Mouse (Mus musculus): Measurements from ENCODE around the gene Gm17490.
"Not testable (repeated sequence)": the region's sequence is repeated elsewhere in the genome, so short reads cannot be mapped to it uniquely, and the experiment has no call there.

The Gm17490 gene

GRCm38 (mm10) chr2:11623726-11624125 lies 2.3 kb downstream of the Gm17490 start:
- DNase-seq (ENCODE audit: low spot score): no peak

DNA sequence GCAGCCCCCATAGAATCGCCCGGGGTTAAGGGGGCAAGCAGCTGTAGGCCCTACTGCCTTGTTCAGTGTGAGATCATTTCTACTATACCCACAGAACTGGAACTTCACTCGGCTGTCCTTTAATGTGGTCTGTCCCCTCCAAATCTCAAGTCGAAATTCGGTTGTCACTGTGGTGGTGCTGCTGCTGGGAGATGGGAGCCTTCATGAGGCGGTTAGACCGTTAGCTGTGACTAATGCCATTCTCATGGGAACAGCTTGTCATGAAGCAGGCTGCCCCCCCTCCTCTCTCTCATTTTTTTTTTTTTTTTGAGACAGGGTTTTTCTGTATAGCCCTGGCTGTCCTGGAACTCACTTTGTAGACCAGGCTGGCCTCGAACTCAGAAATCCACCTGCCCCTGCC lies 2.9 kb downstream of the Gm17490 start:
- DNase-seq (ENCODE audit: low spot score): no peak

DNA sequence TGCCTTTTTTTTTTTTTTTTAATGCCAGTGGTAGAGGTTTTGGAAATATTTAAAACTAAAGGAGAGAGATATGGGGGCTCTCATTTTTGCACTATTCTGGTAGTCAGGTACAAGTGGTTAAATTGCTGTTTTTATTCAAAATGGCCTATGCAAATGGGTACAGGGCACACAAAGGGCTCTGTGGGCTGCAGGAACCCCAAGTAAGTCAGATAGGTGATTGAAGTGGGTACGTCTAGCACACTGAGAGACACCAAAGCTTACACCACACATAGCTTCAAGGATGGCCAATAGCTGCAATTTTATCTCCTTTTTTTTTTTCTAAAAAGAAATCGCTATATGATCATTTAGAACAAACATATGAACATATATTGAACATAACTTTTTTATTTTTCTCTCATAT lies 6.5 kb downstream of the Gm17490 start:
- DNase-seq (ENCODE audit: low spot score): no peak

DNA sequence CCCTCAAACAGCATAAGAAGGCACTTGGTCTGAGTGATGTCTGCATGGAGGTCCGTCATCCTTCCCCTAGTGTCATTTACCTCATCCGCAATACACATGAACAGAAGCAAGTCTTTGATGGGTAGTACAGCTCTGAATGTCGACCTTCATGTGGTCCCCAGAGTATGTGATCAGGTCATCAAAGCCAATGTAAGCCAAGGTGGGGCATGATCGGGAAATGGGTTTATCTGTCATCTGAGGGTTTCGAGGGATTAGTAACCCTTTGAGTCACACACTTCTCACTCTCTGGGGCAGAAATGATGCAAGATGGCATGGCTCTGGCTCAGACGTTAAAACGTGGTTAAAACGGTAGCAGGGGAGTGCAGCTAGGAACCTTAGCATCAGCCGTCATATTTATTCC lies 9.2 kb downstream of the Gm17490 start:
- DNase-seq (ENCODE audit: low spot score): no peak

GRCm38 (mm10) chr2:11612939-11613338 lies 13.1 kb downstream of the Gm17490 start:
- DNase-seq (ENCODE audit: low spot score): not testable (repeated sequence)

GRCm38 (mm10) chr2:11606718-11607117 lies 19.3 kb downstream of the Gm17490 start:
- not testable (repeated sequence) for DNase-seq (ENCODE audit: low spot score)

GRCm38 (mm10) chr2:11604911-11605310 lies 21.2 kb downstream of the Gm17490 start:
- no peak for DNase-seq (ENCODE audit: low spot score)

DNA sequence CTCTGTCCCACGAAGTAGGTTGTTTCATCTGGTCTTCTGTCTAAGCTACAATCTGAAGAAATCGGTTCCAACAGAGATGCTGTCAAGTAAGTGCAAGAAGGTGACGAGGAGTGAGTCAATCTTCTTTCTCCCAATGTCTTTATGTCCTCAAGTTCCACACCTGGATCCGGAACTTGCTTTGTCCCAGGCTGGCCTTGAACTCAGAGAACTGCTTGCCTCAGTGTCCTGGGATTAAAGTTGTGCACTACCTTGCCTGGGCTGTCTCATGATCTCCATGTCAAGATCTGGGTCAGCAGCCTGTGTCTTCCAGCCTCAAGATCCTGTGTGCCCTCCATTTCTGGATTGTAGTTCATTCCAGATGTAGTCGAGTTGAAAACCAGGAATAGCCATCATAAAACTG lies 22.0 kb downstream of the Gm17490 start, which contains the start of gene Rbm17:
Gene Rbm17 (minus strand): TSS at position 101 of the 400 bp plus-strand sequence.
- DNase-seq (ENCODE audit: low spot score): no peak

DNA sequence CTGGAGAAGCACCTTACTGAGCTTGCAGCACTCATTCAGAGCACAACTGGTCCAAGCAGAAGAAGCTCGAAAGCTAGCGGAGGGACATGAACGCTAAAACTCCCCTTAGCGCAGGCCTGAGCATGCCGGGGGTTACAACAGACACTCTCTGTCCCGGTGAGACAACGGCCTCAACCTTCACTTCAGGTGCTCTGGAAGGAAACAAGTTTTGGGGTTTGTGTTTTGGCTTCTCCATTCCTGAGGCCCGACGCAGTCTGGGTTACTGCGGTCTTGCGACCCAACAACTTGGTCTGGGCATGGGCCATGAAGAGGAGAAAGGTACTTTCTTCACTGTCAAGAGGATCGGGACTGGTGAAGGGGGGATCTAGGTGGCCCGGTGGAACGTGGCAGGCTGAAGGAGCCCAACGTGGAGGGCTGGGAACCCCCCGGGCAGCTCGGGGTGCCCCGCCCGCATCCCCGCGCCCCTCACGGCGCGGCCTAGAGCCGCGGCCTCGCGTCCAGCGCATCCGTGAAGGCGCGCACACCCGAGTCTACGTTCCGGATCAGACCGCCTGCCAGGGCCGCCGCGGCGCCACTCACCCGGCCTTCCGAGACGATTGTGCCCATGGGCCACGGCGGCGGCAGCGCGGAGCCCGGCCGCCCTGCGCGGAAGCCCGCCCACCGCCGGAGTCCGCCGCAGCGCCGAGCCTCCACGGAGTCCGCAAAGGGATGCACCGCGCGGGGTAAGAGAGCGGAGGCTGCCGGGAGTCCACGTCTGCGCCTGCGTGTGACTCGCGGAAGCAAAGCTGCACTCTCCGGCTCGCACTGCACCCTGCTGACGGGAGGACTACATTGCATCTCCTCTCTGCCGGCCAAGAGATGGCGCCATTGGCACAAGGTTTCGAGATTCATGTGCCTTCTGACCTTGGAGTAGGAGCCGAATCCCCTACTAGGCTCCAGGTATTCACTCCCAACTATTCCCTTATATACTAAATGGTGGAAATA lies 23.3 kb downstream of the Gm17490 start:
- DNase-seq (ENCODE audit: low spot score): peak; percentile 96

DNA sequence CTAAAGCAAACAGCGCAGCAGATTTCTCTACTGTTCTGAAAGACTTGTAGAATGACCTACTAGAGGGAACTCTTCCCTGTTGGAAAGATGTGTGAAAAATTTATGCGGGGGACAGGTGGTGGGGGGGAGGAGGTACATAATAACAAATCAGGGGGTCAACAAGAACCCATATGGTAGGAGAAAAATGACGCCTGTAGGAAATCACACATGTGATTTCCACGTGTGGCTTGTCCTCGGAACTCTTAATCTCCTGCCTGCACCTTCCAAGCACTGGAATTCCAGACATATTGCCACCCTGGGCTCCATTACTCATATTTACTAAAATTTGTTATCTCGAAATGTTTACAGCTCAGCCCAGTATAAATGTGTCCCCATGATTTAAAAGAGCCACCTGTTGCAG lies 24.3 kb downstream of the Gm17490 start:
- DNase-seq (ENCODE audit: low spot score): no peak

DNA sequence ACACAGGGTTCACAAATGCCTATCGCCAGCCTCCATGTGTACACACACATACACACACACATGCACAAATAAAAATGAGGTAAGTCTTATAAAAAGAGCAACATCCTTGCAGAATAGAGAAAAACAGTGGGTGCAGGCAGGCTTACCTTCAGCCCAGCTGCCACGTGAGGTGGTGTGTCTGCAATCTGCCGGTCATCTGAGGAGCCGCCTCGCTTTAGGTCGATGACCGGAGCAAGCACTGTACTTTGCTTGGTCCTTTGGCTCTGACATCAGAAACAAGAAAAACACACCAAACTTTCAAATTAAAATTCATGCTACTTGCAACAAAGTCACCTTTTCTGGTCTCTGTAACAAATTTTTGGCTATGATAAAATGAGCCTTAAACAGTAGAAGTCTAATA lies 28.2 kb downstream of the Gm17490 start:
- no peak for DNase-seq (ENCODE audit: low spot score)

- DNase-seq (ENCODE audit: low spot score): no peak
Measured at GRCm38 (mm10) chr2:11596690-11597089, 29.4 kb downstream of the Gm17490 start.

GRCm38 (mm10) chr2:11587996-11588395 lies 38.1 kb downstream of the Gm17490 start:
- DNase-seq (ENCODE audit: low spot score): no peak

DNA sequence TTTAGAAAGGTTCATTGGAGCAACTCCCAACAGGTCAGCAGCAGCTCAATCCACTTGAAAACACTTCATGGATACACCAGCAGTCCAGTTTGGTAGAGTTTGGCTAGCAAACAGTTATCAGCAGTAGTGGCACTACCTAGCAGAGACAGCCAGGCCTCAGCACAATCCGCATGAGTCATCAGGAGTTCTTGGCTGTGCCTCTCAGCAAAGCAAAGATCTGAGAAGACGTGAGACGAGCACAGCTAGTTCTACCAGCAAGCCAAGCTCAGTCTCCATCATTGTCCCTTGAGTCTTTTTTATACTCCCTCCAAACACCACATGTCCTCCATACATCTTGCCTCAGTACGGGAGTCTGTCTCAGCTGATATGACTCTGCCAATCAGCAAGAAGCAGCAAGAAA lies 46.7 kb downstream of the Gm17490 start:
- DNase-seq (ENCODE audit: low spot score): no peak

DNA sequence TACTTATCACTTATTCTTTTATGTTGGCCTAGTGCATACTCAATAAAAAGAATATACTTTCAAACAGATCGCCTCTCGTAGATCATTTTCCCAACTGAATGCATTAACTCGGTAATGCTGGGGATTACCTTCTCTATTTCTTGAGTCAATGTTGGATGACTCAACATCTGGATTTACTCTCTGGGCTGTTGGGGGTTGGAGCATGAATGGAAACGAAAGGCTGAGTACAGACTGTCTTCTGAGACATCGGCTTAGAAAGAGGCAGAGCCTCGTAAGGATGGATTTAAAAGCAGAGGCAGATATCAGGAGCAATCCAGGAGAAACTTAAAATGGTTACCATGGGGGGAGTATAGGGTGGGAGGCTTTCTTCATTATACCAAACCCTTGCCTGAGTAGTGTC lies 47.9 kb downstream of the Gm17490 start:
- no peak for DNase-seq (ENCODE audit: low spot score)

All from adipocyte (in vitro differentiated cells).